Mouse (Mus musculus) hindbrain, embryonic 11.5 days (tissue): ENCODE measurements around the gene Dpt. TPM values are rescaled to one million over a fixed set of nuclear protein-coding genes. Genes with fewer than 3 reads are reported as not detected.

ENCODE experiments used
- ATAC-seq: fragments of 200-750 bp; cut with Nextera tagmentation; 2 replicates; pipeline ENCODE4 v1.8.0; 2017; ENCODE audit warnings: mild to moderate bottlenecking, moderate TSS enrichment, moderate library complexity; ENCODE audit not compliant: low FRiP score
- DNase-seq: peaks from one replicate; pipeline ENCODE4 v3.0.0-alpha.2; 2015; ENCODE audit warnings: low spot score
- H3K27ac ChIP-seq: fragments of 300-500 bp; sonication (generic); 2 replicates; pipeline ENCODE4 v1.5.1; 2014; ENCODE audit warnings: mild to moderate bottlenecking, low read depth, low read length
- H3K27me3 ChIP-seq: fragments of 300-500 bp; sonication (generic); 2 replicates; pipeline ENCODE4 v1.6.1; 2014; ENCODE audit warnings: mild to moderate bottlenecking, low read length, moderate library complexity, mixed read lengths; ENCODE audit not compliant: control insufficient read depth, insufficient read depth
- H3K36me3 ChIP-seq: fragments of 300-500 bp; sonication (generic); 2 replicates; pipeline ENCODE4 v1.6.1; 2014; ENCODE audit warnings: mild to moderate bottlenecking, low read length, moderate library complexity, mixed read lengths; ENCODE audit not compliant: control insufficient read depth, insufficient read depth
- H3K4me1 ChIP-seq: fragments of 300-500 bp; sonication (generic); replicated peaks from 2 replicates; pipeline ENCODE4 v1.6.1; 2014; ENCODE audit warnings: low read length, mixed read lengths; ENCODE audit not compliant: control insufficient read depth, insufficient read depth
- H3K4me2 ChIP-seq: fragments of 300-500 bp; sonication (generic); replicated peaks from 2 replicates; pipeline ENCODE4 v1.6.1; 2014; ENCODE audit warnings: mild to moderate bottlenecking, low read depth, low read length
- H3K4me3 ChIP-seq: fragments of 300-500 bp; sonication (generic); 2 replicates; pipeline ENCODE4 v1.5.1; 2014; ENCODE audit warnings: low read depth, low read length
- H3K9ac ChIP-seq: fragments of 300-500 bp; sonication (generic); 2 replicates; pipeline ENCODE4 v1.6.1; 2014; ENCODE audit warnings: low read depth, low read length
- H3K9me3 ChIP-seq: fragments of 300-500 bp; sonication (generic); 2 replicates; pipeline ENCODE4 v1.6.1; 2016; ENCODE audit warnings: low read length; ENCODE audit not compliant: control insufficient read depth
- WGBS: fragments of 180-500 bp; shearing (Covaris S2); extraction: QIAGEN DNeasy Blood & Tissue Kit; methylation state at CpG from one replicate; pipeline ENCODE4 v1.1.7; 2014; 5-methylcytosine and 5-hydroxymethylcytosine counted together
- polyA plus RNA-seq: library from polyadenylated mRNA; unstranded; fragments of >200 nt; fragmentation: Nextera tagmentation; extraction: Ambion mirVana; gene quantifications from 2 replicates; pipeline ENCODE4 v1.2.1, GENCODE M21; 2014

Gene Dpt
- polyA plus RNA-seq, 1 experiment from 2014 or later = 0.12 TPM

DNA sequence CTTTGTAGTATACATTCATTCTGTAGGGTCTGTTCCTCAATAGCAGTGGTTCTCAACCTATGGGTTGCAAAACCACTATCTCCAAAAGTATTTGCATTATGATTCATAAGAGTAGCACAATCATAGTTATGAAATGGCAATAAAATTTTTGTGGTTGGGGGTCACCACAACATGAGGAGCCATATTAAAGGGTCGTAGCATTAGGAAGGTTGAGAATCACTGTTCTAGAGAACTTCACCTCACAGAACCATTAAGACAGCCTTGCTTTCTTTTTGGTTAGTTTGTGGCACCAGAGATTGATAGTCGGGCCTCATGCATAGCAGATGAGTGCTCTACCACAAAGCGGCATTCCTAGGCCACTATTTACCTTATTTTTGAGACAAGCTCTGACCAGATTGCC is 68.2 kb downstream of the Dpt start:
- H3K36me3 ChIP-seq = no peaks in the 10 kb centered on the region
- no peaks in the 10 kb centered on the region for H3K27me3 ChIP-seq
- no peak for DNase-seq
- no peaks in the 10 kb centered on the region for H3K9me3 ChIP-seq
- 95% methylated on average over 3 of the region's 3 CpGs for WGBS
- no peak overlapping the region for H3K9ac ChIP-seq
- no peak overlapping the region for H3K4me3 ChIP-seq
- H3K4me2 ChIP-seq = no peak overlapping the region
- no peak for ATAC-seq
- H3K27ac ChIP-seq = no peak overlapping the region
- no peaks in the 10 kb centered on the region for H3K4me1 ChIP-seq

- no peaks in the 10 kb centered on the region for H3K27me3 ChIP-seq
- H3K4me1 ChIP-seq = no peaks in the 10 kb centered on the region
- no peak overlapping the region for H3K4me3 ChIP-seq
- DNase-seq (peak; percentile 29), ATAC-seq (no peak)
- no peak overlapping the region for H3K27ac ChIP-seq
- 47% methylated on average over 7 of the region's 7 CpGs for WGBS
- no peak overlapping the region for H3K9ac ChIP-seq
- H3K9me3 ChIP-seq = no peaks in the 10 kb centered on the region
- no peaks in the 10 kb centered on the region for H3K36me3 ChIP-seq
- no peak overlapping the region for H3K4me2 ChIP-seq
Measured at GRCm38 (mm10) chr1:164870694-164871093, 74.2 kb downstream of the Dpt start.

Other genes with a start within 250 kb of the Dpt start
- not detected in 2 replicates for gene Xcl1, start 138.9 kb downstream of the Dpt start, polyA plus RNA-seq